Mouse (Mus musculus): ENCODE measurements at regions not wholly inside any gene's neighbourhood (a gene's known extent, or its start where the extent isn't known, plus 50 kb on each side); places are given as distances from the start of the nearest gene placed in this dataset.

DNA sequence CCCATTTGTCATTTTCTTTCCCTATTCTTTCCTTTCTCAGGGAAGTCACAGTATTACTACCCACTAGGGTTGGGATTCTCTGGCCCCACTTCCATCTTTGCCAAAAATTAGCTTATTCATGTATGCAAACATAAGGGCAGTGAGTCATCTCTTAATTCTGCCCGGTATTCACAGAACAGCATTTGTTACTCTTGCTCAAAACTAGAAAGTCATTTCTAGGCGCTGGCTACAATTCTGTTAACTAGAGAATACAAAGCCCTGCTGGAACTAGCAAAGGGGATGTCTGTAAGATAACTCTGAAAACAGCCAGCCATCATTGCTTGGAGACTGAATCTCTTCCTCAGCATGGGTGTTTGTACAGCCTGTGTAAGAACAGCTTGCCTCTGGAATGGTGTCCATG lies 74.4 kb upstream of the Fam204a start:
- no peak for TF ChIP-seq CTCF (IDR thresholded peaks at IDR 0.05; ENCODE audit: low read depth, low read length)
- TF ChIP-seq EP300 (IDR thresholded peaks at IDR 0.05; ENCODE audit: insufficient read depth, low read depth, low read length) = no peak
